Mouse (Mus musculus) layer of hippocampus, adult 11-12 months (tissue): ENCODE measurements at regions not wholly inside any gene's neighbourhood (a gene's known extent, or its start where the extent isn't known, plus 50 kb on each side); places are given as distances from the start of the nearest gene placed in this dataset.

Source experiments
- DNase-seq: peaks from one replicate; pipeline ENCODE4 v3.0.0; 2022; ENCODE audit warnings: low spot score

- no peak for DNase-seq
These were observed 284.8 kb upstream of the Kif2b start for GRCm38 (mm10) chr11:91862138-91862537.

GRCm38 (mm10) chr11:91856473-91856872 is 279.1 kb upstream of the Kif2b start:
- DNase-seq = no peak

GRCm38 (mm10) chr11:91831113-91831512 is 253.8 kb upstream of the Kif2b start:
- no peak for DNase-seq

- peak; percentile 52 for DNase-seq
These were observed 243.5 kb upstream of the Kif2b start for GRCm38 (mm10) chr11:91820826-91821225.
